Mouse (Mus musculus): Measurements from ENCODE around the gene Pcgf3. TPM values are rescaled to one million over a fixed set of nuclear protein-coding genes. Genes with fewer than 3 reads are reported as not detected.
A peak's percentile ranks its signal among the peaks of the same experiment; 100 is the strongest.
"Not testable (repeated sequence)": the region's sequence is repeated elsewhere in the genome, so short reads cannot be mapped to it uniquely, and the experiment has no call there.

The Pcgf3 gene
- total RNA-seq, 1 experiment from 2014 or later = 10.9 TPM

DNA sequence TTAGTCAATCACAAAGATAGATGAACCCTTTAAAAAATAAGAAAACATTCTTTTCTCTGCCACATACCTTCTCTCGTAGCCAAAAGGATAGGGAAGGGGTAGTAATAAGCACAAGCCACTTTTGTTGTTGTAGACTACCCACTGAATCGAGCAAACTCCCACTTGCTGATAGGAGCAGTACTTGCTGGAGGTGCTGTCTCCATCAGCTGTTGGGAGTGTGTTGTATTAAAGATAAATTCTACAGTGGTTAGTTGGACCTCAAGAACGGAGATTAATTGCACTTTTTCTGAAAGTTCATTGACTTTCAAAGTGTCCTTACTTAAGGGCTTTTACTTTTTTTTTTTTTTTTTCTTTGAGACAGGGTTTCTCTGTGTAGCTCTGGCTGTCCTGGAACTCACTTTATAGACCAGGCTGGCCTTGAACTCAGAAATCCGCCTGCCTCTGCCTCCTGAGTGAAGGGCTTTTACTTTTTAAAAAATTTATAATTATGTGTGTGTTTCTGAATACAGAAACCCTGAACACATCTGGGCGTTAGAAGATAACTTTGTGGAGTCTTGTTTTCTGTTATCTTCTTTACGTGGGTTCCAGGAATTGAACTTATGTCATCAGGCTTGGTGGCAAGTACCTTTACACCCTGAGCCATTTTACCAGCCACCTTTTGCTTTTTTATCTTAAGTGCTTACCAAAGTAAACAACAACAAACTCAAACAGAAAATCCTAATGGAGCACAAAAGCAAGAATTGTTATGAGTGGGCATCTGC is 4.3 kb downstream of the Pcgf3 start:
- no peak for ATAC-seq (replicated peaks; ENCODE audit: insufficient number of reproducible peaks, low FRiP score, low TSS enrichment, poor library complexity, severe bottlenecking)

DNA sequence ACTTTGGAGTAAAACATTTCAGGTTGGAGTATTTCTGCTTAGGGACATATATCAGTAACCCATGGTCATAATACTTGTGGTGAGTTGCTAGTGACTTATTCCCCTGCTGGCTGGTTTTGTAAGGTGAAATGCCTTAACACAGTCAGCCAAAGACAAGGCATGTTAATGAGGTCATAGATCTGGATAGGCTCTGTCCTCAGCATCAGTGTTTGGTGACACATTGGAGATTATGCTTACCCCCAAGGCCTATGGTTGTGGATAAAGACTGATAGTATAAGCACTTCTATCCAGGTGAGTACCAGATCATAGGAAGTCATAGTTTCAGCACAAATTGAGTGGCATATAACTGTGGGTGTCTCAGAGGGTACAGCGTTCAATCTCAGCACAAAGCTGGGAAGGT is 5.6 kb downstream of the Pcgf3 start:
- ATAC-seq (replicated peaks; ENCODE audit: insufficient number of reproducible peaks, low FRiP score, low TSS enrichment, poor library complexity, severe bottlenecking) = no peak

DNA sequence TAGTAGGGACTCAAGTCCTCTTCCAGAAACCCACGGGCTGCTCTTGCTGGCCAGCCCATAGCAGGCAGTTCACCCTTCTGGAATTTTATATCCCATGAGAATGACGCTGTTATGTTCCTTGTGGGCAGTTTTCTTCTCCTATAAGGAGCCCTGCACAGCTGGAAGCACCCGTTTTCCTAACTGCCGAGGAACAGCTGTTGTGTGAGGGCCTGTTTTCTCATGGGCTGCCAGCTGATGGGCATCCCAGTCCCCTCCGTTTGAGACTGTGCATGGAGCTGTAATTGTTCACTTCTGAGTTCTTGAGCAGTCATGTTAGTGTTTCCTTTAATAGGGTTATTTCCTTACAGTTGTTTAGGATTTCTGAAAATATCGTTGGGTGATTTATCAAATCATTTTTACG is 8.6 kb downstream of the Pcgf3 start:
- no peak for ATAC-seq (replicated peaks; ENCODE audit: insufficient number of reproducible peaks, low FRiP score, low TSS enrichment, poor library complexity, severe bottlenecking)

DNA sequence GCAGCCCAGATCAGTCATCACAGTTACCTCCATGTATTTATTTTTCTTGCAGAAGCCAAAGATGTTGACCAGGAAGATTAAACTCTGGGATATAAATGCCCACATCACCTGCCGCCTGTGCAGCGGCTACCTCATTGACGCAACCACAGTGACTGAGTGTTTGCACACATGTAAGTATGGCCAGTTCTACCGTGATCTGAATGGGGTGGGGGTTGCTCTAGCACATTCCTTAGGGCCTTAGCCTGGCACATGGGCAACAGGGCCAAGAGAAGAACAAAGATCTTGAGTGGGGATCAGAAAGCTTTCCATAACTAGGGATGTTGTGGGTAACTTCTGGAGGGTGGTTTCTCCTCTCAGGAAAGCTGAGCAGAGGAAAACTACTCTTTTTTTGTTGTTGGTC is 12.7 kb downstream of the Pcgf3 start:
- no peak for ATAC-seq (replicated peaks; ENCODE audit: insufficient number of reproducible peaks, low FRiP score, low TSS enrichment, poor library complexity, severe bottlenecking)

DNA sequence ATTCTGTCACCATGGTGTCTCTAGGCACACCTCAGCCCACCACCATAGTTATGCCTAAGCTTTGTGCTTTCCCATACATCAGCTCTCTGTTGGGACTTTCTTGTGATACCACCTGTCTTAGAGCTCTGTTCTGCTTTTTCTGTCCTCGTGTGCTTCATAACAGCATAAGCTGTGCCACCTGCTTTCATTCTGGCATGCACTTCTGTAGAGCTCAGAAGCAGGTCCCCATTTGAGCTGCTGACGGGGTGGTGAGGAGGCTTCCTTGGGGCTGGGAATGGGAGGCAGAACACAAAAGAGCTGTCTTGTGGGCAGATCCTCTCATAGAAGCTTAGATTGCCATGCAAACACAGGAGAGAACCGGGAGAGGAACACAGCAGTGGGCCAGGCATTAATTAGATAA is 14.9 kb downstream of the Pcgf3 start:
- ATAC-seq (replicated peaks; ENCODE audit: insufficient number of reproducible peaks, low FRiP score, low TSS enrichment, poor library complexity, severe bottlenecking) = no peak

DNA sequence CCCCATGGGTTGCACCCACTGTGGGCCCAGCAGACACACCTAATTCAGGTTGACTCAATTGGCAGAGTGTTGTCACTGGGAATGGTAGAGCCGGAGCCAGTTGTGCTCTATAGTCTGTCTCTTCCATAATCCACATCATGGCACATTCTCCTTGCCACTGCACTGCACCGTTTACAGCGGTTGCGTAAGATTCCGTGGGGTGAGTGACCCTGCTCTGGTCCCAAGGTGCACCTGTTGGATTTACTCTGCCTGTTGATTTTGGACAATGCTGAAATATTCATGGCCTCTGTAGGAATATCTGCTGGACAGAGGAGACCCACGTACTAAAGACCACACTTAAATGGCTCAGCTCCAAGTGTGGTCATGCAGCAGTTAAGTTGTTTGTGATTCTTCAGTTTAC is 22.0 kb downstream of the Pcgf3 start:
- ATAC-seq (replicated peaks; ENCODE audit: insufficient number of reproducible peaks, low FRiP score, low TSS enrichment, poor library complexity, severe bottlenecking) = no peak

DNA sequence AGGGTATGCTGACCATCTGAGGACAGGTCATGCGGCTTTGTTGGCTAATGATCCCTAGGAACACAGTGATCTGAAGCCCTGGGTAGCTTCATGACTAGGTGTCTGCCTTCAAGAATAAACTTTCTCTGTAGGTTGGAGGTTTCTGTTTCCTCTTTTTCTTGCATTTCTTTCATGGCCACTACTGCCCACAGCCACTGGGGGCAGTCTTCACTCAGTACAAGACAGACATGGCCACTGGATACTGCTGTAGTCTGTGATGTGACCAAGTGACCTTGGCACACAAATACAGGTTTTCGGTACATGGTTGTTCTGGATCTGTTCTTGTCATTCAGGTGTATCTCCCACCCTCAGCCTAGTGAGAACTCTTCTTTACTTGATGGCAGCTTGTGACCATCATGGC is 24.2 kb downstream of the Pcgf3 start:
- peak; percentile 74 for ATAC-seq (replicated peaks; ENCODE audit: insufficient number of reproducible peaks, low FRiP score, low TSS enrichment, poor library complexity, severe bottlenecking)

DNA sequence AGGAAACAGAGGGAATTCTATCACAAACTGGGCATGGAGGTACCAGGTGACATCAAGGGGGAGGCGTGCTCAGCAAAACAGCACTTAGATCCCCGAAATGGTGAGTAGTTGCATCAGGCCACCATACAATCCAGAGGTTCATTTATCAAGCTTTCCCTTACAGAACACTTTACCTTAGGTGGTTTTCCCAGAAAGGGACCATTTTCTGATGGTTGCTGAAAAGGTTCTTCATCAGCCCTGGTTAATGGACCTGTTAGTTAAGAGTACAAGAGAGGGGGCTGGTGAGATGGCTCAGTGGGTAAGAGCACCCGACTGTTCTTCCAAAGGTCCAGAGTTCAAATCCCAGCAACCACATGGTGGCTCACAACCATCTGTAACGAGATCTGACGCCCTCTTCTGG is 25.1 kb downstream of the Pcgf3 start:
- ATAC-seq (replicated peaks; ENCODE audit: insufficient number of reproducible peaks, low FRiP score, low TSS enrichment, poor library complexity, severe bottlenecking) = not testable (repeated sequence)

DNA sequence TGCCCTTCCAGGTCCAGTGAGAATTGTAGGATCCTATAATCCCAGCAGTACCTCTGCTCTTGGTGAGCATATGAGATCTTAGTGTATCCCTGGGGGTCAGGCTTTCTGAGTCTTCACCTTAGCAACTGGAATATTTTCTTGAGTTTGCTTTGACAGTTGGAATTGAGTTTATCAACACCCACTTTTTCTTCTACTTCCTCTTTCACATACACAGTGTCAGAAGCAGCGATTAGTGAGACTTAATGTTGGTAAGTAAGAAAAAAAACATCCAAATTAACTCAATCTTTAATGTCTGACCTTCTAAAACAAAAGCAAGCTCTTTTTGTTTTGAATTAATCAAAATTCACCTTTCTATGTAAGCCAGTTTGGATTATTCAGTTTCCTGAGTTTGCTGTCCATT is 40.5 kb downstream of the Pcgf3 start:
- ATAC-seq (replicated peaks; ENCODE audit: insufficient number of reproducible peaks, low FRiP score, low TSS enrichment, poor library complexity, severe bottlenecking) = no peak

DNA sequence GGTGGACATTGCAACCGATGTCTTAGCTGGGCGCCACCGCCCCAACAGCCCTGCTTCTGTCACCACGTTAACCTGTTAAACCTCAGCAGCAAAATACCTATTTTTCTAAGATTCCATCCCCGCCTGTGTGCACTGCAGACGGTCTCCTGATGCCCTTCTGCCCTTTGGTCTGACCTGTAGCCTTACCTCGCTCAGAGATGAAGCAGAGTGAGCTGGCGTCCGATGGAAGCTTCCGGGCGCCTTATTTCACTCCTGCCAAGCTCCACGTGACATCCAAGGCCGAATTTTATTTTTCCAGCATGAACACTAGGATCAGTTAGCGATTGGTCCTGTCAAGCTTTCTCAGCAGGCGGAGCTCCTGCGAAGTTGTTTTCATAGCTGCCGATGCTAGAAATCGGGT is 41.3 kb downstream of the Pcgf3 start:
- ATAC-seq (replicated peaks; ENCODE audit: insufficient number of reproducible peaks, low FRiP score, low TSS enrichment, poor library complexity, severe bottlenecking) = no peak

DNA sequence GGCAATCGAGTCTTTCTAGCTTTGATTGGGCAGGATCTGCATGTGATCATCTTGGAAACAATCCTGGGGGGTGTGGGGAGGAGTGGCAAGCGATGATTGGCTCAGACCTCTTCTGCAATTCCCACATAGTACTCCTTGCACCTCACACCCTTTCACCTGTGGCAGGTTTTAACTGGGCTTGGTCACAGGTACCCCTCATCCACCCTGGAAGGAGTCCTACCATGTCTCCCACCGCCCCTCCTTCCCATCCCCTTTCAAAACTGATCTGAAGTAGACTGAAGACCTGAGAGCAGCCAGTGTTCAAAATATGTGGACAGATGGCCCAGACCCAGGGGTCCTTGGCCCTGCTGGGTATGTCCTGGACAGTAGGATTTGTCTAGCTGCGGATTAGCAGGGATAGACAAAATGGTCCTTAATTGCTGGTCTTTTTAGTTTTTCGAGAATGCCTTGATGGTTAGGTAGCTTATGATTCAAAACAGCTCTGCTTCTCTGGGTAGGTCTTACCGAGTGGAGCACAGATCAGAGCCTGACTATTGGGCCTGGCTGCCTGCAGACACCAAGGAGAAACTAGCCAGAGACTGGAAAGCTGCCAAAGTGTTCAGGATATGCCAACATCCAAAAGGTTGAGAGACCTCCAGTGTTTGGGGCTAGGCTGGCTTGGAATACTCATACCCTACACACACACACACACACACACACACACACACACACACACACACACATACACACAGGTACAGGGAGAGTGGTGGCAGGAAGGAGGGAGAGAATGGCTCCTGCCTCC is 54.7 kb downstream of the Pcgf3 start:
- ATAC-seq (replicated peaks; ENCODE audit: insufficient number of reproducible peaks, low FRiP score, low TSS enrichment, poor library complexity, severe bottlenecking) = no peak

DNA sequence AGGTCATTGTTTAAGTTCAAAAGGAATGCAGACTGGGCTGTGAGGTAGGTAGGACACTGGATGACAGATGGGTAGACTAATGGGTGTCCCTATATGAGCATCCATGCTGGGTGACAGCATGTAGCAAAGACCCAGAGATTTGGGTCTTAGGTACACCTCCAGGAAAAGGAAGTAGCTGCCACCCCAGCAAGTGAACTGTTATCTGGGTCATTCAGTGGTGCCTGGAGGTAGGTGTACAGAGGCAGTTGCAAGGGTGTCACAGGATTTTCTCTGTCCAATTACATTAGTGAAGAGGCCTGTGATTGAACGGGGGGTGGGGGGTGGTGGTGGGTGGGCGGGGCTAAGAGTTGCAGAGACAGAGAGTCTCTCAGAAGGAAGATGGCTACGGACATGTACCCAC is 55.6 kb downstream of the Pcgf3 start:
- ATAC-seq (replicated peaks; ENCODE audit: insufficient number of reproducible peaks, low FRiP score, low TSS enrichment, poor library complexity, severe bottlenecking) = no peak

DNA sequence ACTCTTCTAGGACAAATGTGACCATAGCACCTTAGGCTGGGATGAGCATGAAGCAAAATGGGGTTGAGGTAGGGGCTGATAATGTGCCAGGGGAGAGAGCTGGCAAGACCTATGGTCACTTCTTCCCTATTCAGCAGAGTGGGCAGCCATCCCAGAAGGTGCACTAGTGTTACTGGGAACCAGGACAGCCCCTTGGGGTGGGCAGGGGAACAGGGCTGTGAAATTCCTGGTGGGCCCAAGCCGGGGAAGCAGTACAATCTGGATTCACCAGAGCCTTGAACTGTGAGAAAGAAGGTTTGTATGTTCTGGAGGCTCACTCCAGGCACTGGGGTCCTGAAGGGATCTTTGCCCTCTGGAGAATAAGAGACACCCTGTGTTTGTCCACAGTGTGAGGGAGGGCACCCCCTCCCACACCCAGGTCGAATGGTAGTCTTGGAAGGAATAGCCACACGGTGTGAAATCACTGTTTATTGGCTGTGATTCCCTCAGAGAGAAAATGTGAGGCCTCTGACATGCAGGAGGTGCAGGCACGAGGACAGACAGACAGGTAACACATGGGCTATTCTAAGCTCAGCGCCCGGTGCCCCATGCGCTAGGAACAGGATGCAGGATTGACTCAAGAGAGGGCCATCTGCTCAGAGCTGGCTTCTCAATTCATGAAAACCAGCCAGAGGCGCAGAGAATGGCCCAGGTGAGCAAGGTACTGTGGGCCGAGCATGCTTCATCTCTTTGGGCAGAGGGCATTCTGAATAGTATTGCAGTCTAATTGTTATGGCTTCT is 57.3 kb downstream of the Pcgf3 start:
- ATAC-seq (replicated peaks; ENCODE audit: insufficient number of reproducible peaks, low FRiP score, low TSS enrichment, poor library complexity, severe bottlenecking) = no peak

DNA sequence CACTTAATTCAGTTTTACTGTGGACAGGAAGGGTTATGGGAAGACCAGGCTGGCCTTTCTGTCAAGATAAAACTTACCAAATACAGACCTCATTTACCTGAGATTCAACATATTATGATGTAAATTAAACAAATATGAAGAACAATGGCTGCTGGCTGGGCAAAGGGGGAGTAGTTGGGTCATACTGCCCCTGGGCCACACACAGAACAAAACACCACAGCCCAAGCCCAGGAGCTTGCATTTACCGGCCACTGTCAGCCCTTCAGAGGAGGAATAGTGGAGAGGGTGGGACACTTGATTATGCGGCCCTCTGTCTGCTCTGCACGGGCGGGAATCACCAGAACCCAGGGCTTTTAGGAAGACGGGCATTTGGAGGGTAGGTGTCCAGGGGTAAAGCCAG is 57.9 kb downstream of the Pcgf3 start:
- no peak for ATAC-seq (replicated peaks; ENCODE audit: insufficient number of reproducible peaks, low FRiP score, low TSS enrichment, poor library complexity, severe bottlenecking)

DNA sequence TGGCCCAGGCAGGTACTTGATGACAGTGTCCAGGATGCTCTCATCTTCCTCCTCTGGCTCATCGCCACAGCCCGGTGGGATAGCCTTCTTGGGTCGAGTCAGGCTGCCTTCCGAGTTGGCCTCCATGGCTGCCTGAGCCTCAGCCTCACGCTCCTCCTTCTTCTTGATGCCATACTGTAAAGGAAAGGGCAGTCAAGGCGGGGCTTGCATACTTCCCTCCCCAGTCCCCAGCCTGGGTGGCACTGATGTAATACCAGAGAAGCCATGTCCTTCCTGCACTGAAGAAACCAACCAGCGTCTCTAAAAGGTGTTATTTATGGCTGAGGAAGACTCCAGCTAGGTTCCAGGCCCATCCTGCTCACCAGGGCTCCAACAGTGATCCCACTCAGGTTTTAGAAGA is 59.1 kb downstream of the Pcgf3 start:
- no peak; the same call in 1 of the 2 replicates for ATAC-seq (replicated peaks; ENCODE audit: insufficient number of reproducible peaks, low FRiP score, low TSS enrichment, poor library complexity, severe bottlenecking)

DNA sequence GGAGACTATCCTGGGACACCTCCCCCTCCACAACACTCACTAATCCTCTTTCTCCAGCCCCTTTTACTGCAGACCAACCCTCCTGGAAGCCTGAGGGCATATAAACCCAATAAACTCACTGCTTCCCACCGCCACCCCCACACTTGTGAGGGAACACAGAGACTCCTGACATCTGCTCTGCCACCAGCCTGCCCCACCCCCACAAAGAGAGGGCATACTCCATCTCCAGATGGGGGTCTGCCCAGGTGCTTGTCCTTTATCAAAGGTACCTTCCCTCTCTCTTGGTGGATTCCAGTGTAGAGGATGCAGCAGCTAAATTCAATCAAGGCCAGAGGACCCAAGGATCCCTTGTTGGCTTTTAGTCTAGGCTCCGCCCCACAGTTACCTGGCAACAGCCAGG is 60.0 kb downstream of the Pcgf3 start:
- ATAC-seq (replicated peaks; ENCODE audit: insufficient number of reproducible peaks, low FRiP score, low TSS enrichment, poor library complexity, severe bottlenecking) = no peak

DNA sequence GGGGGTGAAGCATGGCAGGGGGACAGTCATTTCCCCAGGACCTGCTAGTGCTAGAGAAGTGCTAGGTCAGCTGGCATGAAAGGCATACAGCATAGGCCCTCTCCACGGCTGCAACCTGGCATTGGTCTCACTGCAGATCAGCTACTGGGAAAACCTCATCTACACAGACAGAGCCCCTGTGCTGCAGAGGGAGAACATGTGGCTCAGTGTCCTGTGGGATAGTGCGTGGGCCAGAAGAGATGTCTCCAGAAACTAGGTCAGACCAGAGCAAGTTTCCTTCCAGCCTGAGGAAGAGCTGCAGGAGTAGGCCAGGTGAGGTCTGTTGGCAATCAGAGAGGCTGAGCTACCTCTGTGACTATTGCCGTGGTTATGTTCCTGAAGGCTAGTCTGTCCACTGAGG is 60.9 kb downstream of the Pcgf3 start:
- no peak for ATAC-seq (replicated peaks; ENCODE audit: insufficient number of reproducible peaks, low FRiP score, low TSS enrichment, poor library complexity, severe bottlenecking)

DNA sequence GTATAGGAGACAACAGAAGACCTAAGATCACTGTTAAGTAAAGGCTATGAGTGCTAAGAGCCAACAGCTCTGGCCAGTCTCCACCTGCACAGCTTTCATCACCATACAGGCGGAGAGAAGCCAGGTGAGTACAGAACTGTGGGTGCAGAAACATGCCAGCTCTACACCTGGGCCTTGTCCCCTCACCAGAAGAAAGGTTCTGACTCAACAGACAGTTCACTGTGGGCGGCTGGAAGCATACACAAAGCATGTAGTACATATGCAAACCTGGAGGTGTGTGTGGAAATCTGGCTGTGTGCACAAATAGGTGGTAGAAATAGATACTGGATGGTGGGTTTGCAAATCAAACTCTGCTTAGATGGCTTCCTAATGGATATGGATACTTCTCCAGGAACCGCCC is 61.6 kb downstream of the Pcgf3 start:
- no peak for ATAC-seq (replicated peaks; ENCODE audit: insufficient number of reproducible peaks, low FRiP score, low TSS enrichment, poor library complexity, severe bottlenecking)

DNA sequence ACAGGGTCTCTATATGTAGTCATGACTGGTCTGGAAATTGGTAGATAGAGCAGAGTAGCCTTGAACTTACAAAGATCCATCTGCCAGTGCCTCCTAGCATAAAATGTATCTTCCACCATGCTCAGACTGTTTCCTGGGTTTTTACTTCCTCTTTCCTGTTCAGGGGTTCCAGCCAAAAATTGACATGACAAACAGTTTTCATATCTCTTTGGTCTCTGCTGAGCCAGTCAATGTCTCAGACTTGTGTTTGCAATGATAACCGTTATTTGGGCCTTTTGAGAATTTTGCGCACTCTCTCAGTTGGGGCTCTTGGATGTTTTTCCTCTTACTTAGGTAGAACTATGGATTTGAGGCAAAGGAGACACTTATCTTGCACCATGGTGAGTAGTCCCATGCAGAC is 73.2 kb downstream of the Pcgf3 start:
- no peak for ATAC-seq (replicated peaks; ENCODE audit: insufficient number of reproducible peaks, low FRiP score, low TSS enrichment, poor library complexity, severe bottlenecking)
